Mouse (Mus musculus) granulocyte monocyte progenitor cell, adult 5-6 weeks (primary cell): ENCODE results near the gene Tead1. TPM values are rescaled to one million over a fixed set of nuclear protein-coding genes. Genes with fewer than 3 reads are reported as not detected.

Experiments
- ATAC-seq: replicated peaks from 2 replicates; pipeline ENCODE4 v1.8.0; 2016; ENCODE audit warnings: mild to moderate bottlenecking, moderate TSS enrichment, inconsistent platforms; ENCODE audit not compliant: poor library complexity, severe bottlenecking
- total RNA-seq, 2 experiments: library from RNA; stranded (forward) in 1 of 2; stranded (reverse) in 1 of 2; fragments of 200-712, 200-1000 nt in 1 of 2; fragments of >200 nt in 1 of 2; fragmentation: Nextera tagmentation in 1 of 2; gene quantifications; 2 replicates each; pipeline ENCODE4 v1.2.3; 2014 to 2017

Tead1 gene
- total RNA-seq, 2 experiments from 2014 or later, result not detected

GRCm38 (mm10) chr7:112806718-112807400, 127.7 kb downstream of the Tead1 start:
- no peak for ATAC-seq

GRCm38 (mm10) chr7:112807401-112807751, 128.3 kb downstream of the Tead1 start:
- no peak for ATAC-seq

- ATAC-seq, result no peak
These were observed 131.6 kb downstream of the Tead1 start for GRCm38 (mm10) chr7:112810752-112811151.

DNA sequence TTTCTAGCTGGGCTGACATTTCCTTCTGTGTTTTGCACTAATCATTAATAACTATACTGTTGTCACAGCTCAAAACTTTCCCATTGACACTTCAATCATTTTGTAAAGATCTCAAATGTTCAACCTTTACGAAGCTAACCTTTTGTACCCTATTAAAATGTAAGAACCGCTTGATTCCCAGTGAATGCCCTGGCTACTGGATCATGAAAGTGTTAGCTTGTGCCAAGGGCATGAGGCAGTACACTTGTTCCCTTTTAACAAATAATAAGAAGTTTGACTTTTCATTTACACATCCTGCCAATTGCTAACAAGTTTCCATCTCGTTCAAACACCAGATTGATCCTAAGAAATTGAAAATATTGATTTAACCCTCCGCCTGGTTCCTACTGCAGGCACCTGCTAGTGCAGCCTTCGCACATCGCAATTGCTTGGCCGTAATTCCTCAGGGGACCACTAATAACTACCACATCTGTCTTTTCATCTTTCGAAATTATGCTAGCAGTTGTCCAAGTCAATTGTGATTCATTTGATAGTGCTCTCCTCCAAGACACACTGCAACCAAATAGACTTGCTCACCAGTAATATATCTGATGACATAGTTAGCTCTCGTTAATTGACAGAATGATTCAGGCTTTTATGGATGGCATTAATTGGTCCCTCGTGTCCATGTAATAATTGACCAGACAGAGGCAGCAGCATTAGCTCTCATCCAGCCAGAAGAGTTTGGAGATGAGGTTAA, 133.1 kb downstream of the Tead1 start:
- ATAC-seq, result no peak

DNA sequence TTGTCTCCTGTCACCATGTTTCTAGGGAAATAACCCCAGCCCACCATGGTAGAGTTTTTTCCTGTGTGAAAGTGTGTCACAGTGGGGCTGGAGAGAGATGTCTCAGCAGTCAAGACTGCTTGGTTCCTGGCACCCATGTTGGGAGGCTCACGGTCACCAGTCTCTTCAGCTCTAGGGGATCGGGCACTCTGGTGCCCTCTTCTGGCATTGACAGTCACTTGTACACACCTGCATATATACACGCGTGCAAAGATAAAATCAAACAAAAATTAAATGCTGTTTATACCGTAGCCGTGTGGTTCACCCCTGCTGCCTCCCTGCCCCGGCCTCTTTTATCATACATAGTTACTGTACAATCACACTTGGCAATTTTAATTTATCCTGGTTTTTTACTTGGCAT, 134.0 kb downstream of the Tead1 start:
- no peak for ATAC-seq

GRCm38 (mm10) chr7:112813731-112814306, 134.7 kb downstream of the Tead1 start:
- ATAC-seq, result no peak

DNA sequence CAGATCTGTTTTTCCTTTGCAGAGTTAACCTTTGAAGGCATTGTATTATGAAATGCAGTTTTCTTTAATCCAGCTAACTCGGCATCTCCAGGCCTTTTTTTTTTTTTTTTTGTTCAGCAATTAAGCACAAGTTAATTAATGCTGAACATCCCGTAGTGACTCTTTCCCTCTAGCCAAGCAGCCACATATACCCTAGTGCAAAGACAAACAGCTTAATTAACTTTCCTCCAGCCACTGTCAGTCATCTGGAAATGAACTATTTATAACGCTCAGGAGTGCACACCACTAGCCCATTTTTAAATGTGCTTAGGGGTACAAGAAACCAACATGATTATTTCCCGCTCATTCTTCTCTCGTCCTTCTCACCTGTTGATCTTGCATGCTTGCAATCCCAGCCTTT, 136.9 kb downstream of the Tead1 start:
- ATAC-seq, result no peak

- no peak for ATAC-seq
These were observed 140.7 kb downstream of the Tead1 start for GRCm38 (mm10) chr7:112819833-112820232.

DNA sequence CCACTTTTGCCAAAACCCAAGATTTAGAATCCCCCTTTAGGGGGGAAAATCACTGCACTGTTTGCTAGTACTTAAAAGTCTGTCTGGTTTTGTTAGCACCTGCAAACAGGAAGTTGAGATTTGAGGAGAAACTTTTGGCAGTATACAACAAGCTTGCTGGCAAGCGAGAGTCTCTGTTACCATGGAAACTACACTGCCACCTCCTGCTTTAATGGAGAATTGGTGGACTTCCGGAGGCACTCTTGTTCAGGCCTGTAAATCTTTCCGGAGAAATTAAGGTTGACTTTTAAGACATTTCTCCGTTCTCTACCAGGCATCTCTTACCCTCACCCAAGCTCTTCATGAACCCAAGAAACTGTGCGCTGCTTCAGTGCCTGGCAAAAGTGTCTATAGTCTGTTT, 143.8 kb downstream of the Tead1 start:
- no peak for ATAC-seq

- peak; percentile 70 for ATAC-seq
These were observed 144.5 kb downstream of the Tead1 start for GRCm38 (mm10) chr7:112823621-112824020.

DNA sequence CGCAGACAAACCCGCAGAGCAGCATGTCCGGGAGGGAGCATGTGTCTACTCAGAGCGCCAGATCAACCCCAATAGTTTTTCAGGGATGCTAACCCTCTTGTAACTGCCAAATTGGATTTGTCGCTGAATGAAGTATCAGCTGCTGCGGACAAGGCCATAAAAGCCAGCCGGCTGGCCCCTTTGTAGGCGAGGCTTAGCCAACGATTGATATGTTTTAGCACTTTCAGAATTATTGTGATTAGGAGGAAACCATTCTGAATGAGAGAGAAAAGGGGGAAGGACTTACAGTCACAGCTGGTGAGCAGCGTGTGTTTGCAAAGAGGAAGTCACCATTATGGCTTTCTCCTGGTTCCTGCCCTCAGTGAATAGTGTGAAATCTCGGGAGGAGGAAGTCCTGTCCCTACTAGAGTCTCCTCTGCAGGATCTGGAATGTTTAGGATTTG, 146.2 kb downstream of the Tead1 start:
- ATAC-seq, result peak; percentile 85

DNA sequence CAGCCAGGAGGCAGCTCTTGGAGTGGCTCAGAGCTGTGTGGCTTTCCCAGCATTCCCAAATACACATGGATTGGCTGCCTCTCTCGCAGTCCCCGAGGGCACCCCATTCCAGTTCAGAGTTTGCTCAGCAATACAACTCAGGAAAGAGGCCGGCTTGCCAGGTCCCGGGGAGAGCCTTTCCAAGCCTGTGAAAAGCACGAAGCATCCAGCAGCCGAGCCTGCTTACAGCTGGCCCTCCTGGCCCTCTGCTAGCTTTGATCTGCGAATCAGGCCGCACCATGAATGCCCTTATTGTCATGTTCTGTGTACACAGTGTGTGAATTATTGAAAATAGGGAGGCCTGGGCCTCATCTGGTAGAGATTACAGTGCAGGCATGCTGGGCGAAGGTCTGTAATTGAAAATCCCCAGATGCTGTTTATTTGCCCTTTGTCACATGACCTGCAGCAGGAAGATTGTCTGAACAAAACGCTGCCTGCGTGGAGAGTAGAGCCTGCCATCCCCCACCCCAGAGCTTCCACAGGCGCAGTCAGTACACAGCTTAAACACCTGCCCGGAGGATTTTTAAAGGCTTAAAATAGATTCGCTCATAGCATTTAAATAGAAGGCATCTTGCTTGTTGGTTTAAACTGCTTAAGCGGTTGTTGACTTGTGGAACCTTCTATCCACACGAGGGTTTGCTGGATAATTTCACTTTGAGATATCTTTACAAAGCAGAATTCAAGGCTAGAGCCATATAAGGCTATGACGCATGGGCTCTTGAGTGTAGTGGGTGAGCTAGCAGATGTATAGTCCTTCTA, 147.2 kb downstream of the Tead1 start:
- ATAC-seq, result no peak

- ATAC-seq, result no peak
These were observed 149.0 kb downstream of the Tead1 start for GRCm38 (mm10) chr7:112828016-112828695.

- no peak for ATAC-seq
These were observed 149.5 kb downstream of the Tead1 start for GRCm38 (mm10) chr7:112828696-112829022.

GRCm38 (mm10) chr7:112830946-112831345, 151.8 kb downstream of the Tead1 start:
- no peak for ATAC-seq

DNA sequence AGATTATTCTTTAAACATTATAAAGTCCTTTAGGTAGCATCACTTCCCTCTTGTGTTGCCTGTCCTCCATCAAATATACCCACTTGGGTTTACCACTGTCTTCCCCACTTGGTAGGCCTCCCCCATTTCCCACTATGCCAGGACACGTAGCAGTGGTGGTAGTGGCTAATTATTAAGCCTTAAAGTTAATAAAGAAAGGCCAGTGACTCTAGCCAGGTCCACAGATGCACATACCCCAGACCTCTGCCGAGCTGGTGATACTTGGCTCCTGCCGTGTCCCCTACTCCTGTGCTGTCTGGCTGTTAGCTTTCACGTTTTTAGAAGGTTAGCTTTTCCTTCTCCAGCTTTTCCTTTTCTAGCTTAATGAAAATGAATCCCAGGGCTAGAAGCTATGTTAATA, 152.3 kb downstream of the Tead1 start:
- no peak for ATAC-seq

GRCm38 (mm10) chr7:112833132-112833531, 154.0 kb downstream of the Tead1 start:
- ATAC-seq, result no peak

DNA sequence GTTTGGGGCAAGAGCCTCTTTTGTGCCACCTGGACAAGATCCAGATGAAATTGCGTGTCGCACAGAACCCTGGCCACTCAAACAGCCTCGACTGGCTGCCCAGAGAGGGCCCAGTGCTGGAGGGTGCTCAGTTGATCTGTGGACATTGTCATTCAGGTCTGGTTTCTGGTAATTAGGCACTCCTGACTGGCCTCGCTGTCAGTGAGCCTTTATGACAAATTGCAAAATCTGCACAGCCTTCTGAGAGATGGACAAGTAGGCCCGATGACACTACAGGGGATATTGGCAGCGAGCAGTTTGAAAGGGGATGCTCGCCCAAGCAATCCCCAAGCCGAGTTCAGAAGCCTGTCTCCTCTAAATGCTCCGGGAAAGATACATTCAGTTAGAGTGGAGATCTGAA, 157.0 kb downstream of the Tead1 start:
- no peak for ATAC-seq

DNA sequence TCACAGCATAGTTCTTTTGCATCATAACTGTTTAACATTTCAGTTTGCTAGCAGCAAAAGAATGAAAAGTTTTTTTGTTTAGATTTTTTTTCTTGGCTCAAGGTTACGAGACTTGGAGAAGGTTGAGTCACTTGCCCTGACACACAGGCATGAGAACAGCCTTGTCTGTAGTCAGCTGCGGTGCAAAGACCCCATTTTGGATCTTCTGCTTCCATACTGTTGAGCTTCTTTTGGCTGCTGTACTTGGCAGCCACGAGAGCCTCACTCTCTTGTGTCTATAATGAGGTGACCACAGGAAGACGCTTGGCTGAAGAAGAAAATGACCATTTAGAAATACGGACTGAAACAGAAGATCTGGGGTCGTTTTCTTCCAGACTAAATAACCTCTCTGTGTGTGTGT, 159.0 kb downstream of the Tead1 start:
- no peak for ATAC-seq

- ATAC-seq, result no peak
These were observed 161.2 kb downstream of the Tead1 start for GRCm38 (mm10) chr7:112840351-112840750.
